Mouse (Mus musculus) bone marrow macrophage, adult 2 months (primary cell): ENCODE results near the gene Atg2b.

Experiments used
- CTCF ChIP-seq: IDR thresholded peaks from 2 replicates; pipeline ENCODE4 v1.5.1; 2012; ENCODE audit warnings: low read depth, mild to moderate bottlenecking, low read length, moderate library complexity
- POLR2A ChIP-seq: IDR thresholded peaks from 2 replicates; pipeline ENCODE4 v1.6.1; 2012; ENCODE audit warnings: mild to moderate bottlenecking, low read depth, low read length, borderline replicate concordance

DNA sequence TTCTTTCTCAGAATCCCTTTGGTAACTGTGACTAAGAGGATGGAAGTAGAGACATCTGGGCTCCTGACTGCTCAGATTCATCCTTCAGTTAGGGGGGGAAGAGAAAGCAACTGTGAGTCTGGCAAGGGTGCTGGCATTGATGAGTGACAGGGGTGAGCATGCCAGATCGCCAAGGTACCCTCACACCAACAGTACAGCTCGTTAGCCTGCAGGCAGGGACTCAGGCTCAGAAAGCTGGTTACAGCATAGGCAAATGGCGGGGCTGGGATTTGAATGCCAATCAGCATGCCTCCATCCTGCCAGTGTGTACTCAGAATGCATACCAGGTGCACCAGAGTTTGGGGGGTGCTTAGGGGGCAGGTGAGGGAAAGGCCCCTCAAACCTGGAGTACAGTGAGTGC is 113.1 kb downstream of the Atg2b start:
- no peak for TF ChIP-seq CTCF
- TF ChIP-seq POLR2A: no peak
